Mouse (Mus musculus) liver, adult (tissue): Measurements from ENCODE around the gene Atp6v1g1.

Experiments used
- GATA4 ChIP-seq: IDR thresholded peaks from 2 replicates; pipeline ENCODE4 v1.6.1; 2014; ENCODE audit warnings: mild to moderate bottlenecking, low read length; ENCODE audit not compliant: insufficient replicate concordance

Atp6v1g1 gene

GRCm38 (mm10) chr4:63530409-63530808 lies 14.2 kb upstream of the Atp6v1g1 start:
- no peak for TF ChIP-seq GATA4

DNA sequence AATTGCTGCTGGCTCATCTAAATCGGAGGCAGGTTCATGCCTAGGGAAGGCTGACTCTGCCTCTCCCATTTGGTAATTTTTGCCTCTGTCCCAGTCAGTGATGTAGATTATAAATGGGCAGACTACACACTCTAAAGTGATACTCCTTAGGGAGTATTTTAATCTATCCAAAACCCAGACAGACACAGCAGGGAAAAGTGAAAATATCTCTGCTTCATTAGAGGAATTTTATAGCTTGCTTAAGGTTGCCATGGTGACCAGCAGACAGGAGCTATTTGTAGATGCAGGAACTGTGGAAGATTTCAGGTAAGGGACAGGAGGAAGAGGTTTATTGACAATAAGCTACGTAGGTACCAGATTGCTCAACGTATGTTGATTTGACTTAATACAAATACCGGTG lies 7.0 kb upstream of the Atp6v1g1 start:
- no peak for TF ChIP-seq GATA4

- no peak for TF ChIP-seq GATA4
These were observed 2.4 kb upstream of the Atp6v1g1 start for GRCm38 (mm10) chr4:63542209-63542608.

GRCm38 (mm10) chr4:63543746-63544493 lies 652 bp upstream of the Atp6v1g1 start:
- TF ChIP-seq GATA4: no peak

GRCm38 (mm10) chr4:63545231-63545958 lies 823 bp downstream of the Atp6v1g1 start:
- TF ChIP-seq GATA4: no peak

- no peak for TF ChIP-seq GATA4
These were observed 2.0 kb downstream of the Atp6v1g1 start for GRCm38 (mm10) chr4:63546441-63547055.

- no peak for TF ChIP-seq GATA4
These were observed 3.2 kb downstream of the Atp6v1g1 start for GRCm38 (mm10) chr4:63547799-63548198.

DNA sequence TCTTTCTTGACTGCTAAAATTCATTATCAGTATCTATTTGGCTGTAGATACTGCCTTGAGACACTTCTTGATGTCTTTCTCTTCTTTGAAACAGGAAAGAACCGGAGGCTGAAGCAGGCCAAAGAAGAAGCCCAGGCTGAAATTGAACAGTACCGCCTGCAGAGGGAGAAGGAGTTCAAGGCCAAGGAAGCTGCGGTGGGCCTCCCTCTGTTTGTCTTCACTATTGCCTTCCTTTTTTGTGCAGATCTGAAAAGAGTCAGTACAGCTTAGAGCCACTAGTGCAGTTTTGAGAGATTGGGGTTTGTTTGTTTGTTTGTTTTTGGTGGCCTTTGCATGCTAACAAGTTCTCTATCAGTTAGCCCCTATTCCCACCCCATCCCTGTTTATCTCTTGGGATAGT lies 3.9 kb downstream of the Atp6v1g1 start:
- TF ChIP-seq GATA4: no peak

DNA sequence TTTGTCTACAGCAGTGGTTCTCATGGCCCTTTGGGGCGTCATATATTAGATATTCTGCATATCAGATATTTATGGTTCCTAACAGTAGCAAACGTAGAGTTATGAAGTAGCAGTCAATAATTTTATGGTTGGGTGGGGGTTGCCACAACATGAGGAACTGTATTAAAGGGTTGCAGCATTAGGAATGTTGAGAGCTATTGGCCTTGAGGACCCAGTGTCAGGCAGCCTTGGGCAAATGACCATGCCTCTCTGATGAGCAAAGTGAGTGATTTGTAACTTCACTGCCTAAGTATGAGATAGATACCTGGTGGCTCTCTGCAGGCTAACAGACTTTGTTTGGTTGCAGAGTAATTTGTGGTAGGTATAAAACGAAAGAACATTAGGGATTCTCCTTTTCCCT lies 6.3 kb downstream of the Atp6v1g1 start:
- TF ChIP-seq GATA4: no peak

DNA sequence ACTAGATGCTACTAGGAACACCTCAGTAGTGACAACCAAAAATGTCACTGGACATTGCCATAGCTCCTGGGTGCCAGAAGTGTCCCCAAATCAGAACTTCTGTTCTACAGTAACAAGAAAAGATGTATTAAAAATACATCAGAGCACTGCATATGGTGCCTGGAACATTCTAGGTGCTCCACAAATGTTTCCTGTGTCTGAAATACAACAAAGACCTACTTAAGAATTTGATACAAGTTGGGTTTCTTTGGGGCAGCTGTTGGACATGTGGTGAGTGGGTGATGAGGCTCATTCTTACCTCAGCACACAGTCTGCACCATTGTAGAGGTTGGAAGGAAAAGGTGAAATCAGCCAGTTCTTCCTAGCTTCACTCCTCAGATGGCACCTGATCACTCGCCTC lies 8.3 kb downstream of the Atp6v1g1 start:
- no peak for TF ChIP-seq GATA4

DNA sequence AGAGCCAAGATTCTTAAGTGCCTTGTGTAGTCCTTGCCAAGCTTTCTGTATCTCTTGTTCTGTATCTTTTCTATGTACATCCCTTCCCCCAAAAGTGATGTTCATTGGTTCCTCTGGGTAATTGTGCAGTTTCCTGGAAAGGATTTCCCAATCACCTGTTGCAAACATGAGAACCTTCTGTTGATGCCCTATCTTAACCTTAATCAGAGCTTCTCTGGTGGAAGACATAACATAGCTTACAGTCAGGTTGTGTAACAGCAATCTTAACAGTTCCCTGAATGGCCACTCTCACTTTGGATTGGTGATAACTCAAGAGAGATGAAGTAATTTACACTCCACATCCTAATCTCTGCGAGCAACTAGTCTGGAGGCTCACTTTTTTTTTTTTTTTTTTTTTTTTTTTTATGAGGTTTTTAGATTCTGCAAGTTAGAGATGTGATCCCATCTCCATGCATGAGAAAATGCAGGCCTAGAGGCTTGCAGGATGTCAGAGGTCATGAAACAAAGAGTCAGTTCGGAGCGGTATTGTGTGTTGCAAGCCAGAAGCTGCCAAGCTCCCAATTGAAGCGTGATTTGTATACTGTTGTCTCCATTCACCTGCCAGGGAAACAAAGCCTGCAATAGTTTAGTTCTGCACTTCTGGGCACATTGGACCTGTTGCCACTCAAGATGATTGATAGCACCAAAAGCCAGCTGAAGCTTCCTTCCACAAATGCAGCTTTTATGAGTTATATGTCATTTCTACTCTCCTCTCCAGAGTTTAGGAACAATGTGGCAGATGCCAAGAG lies 9.4 kb downstream of the Atp6v1g1 start:
- TF ChIP-seq GATA4: no peak

GRCm38 (mm10) chr4:63554616-63555015 lies 10.0 kb downstream of the Atp6v1g1 start:
- TF ChIP-seq GATA4: no peak

DNA sequence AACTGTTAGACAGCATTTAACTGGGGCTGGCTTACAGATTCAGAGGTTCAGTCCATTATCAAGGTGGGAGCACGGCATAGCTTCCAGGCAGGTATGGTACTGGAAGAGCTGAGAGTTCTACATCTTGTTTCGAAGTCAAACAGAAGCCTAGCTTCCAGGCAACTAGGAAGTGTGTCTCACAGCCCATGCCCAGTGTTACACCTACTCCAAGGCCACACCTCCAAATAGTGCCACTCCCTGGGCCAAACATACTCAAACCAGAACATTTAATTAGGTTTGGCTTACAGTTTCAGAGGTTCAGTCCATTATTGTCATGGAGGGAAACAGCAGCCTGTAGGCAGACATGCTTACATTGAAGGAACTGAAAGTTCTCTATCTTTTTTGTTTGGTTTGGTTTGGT lies 10.5 kb downstream of the Atp6v1g1 start:
- TF ChIP-seq GATA4: no peak

DNA sequence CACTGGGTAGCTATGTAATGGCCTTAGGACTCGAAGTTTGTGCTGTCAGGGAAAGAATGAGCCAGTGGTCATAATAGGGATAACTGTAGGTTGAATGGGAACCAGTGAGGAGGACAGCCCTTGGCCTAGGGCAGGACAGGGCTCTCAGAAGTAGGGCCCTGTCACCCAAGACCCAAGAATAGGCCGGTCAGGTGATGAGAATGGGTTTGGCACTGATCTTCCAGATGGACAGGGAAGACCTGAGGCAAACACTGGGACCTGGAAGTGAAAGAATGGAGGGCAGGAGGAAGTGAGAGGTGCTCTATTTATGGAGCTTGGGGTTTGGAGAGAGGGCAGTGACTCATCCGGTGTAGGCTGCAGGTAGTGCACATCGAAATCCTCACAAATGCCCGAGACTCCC lies 12.1 kb downstream of the Atp6v1g1 start:
- TF ChIP-seq GATA4: no peak
